Mouse (Mus musculus): Measurements from ENCODE around the gene Tm4sf19.

DNA sequence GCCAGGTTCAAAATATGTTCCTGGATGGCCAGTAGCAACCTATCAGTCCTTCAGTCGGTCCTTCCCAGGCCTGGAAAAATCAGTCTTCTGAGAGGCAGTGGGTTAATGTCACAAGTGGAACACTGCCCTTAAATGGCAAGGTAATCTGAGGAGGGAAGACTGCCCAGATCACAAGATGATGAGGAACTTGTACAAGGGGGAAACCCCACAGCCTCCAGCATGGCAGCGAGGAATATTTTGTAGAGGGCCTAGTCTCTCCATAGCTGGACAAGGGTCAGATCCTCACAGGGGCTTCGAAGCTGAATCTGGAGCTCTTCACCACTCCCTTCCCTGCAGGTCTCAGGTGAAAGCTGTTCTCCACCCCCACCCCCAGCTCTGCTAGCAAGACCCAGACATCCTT is 2.5 kb downstream of the Tm4sf19 start:
- TF ChIP-seq TCF12 (IDR thresholded peaks at IDR 0.05; ENCODE audit: insufficient read depth, poor library complexity, severe bottlenecking) (no peak), POLR2A (IDR thresholded peaks at IDR 0.05; ENCODE audit: insufficient read length, low read depth) (no peak), CEBPB (IDR thresholded peaks at IDR 0.05; ENCODE audit: insufficient read depth, poor library complexity, severe bottlenecking) (no peak), MYOG (IDR thresholded peaks at IDR 0.05; ENCODE audit: control insufficient read depth in 1 of 3, insufficient read depth in 1 of 3, insufficient read length in 2 of 3, low read depth in 2 of 3) (no peak), USF1 (IDR thresholded peaks at IDR 0.05; ENCODE audit: low read depth) (no peak), MAX (IDR thresholded peaks at IDR 0.05; ENCODE audit: low read depth) (no peak), E2F4 (IDR thresholded peaks at IDR 0.05; ENCODE audit: insufficient read depth) (no peak), REST (IDR thresholded peaks at IDR 0.05; ENCODE audit: insufficient read depth, insufficient read length) (no peak), TCF3 (IDR thresholded peaks at IDR 0.05; ENCODE audit: insufficient read length, low read depth) (no peak), POLR2AphosphoS2 (IDR thresholded peaks at IDR 0.05; ENCODE audit: insufficient read length, low read depth) (no peak), SRF (IDR thresholded peaks at IDR 0.05; ENCODE audit: control insufficient read depth, insufficient read length, low read depth) (no peak), MYOD1 (IDR thresholded peaks at IDR 0.05; ENCODE audit: control insufficient read depth in 1 of 3, insufficient read length in 2 of 3, low read depth in 2 of 3) (no peak)

Data from myocyte (in vitro differentiated cells).